Mouse (Mus musculus) stomach, embryonic 16.5 days (tissue): ENCODE data around the gene Calcoco2. TPM values are rescaled to one million over a fixed set of nuclear protein-coding genes. Genes with fewer than 3 reads are reported as not detected.

Source experiments
- ATAC-seq: fragments of 200-750 bp; cut with Nextera tagmentation; 2 replicates; pipeline ENCODE4 v1.8.0; 2017; ENCODE audit warnings: moderate number of reproducible peaks, moderate TSS enrichment; ENCODE audit not compliant: insufficient read depth, low FRiP score
- H3K27ac ChIP-seq: fragments of 300-500 bp; sonication (generic); 2 replicates; pipeline ENCODE4 v1.5.1; 2014; ENCODE audit warnings: low read length
- H3K27me3 ChIP-seq: fragments of 300-500 bp; sonication (generic); 2 replicates; pipeline ENCODE4 v1.6.1; 2014; ENCODE audit warnings: low read length, control low read depth, mixed read lengths; ENCODE audit not compliant: control insufficient read depth, insufficient read depth
- H3K36me3 ChIP-seq: fragments of 300-500 bp; sonication (generic); 2 replicates; pipeline ENCODE4 v1.6.1; 2014; ENCODE audit warnings: low read length; ENCODE audit not compliant: control insufficient read depth, insufficient read depth
- H3K4me1 ChIP-seq: fragments of 300-500 bp; sonication (generic); 2 replicates; pipeline ENCODE4 v1.6.1; 2014; ENCODE audit warnings: low read length, control low read depth, mixed read lengths; ENCODE audit not compliant: control insufficient read depth, insufficient read depth
- H3K4me2 ChIP-seq: fragments of 300-500 bp; sonication (generic); 2 replicates; pipeline ENCODE4 v1.6.1; 2014; ENCODE audit warnings: low read depth, low read length, mixed read lengths
- H3K4me3 ChIP-seq: fragments of 300-500 bp; sonication (generic); replicated peaks from 2 replicates; pipeline ENCODE4 v1.5.1; 2014; ENCODE audit warnings: mild to moderate bottlenecking, low read length
- H3K9ac ChIP-seq: fragments of 300-500 bp; sonication (generic); 2 replicates; pipeline ENCODE4 v1.6.1; 2014; ENCODE audit warnings: low read length
- H3K9me3 ChIP-seq: fragments of 300-500 bp; sonication (generic); replicated peaks from 2 replicates; pipeline ENCODE4 v1.6.1; 2016; ENCODE audit warnings: low read length, control low read depth; ENCODE audit not compliant: control insufficient read depth
- WGBS: fragments of 180-500 bp; shearing (Covaris S2); extraction: QIAGEN DNeasy Blood & Tissue Kit; methylation state at CpG from one replicate; pipeline ENCODE4 v1.1.7; 2014; 5-methylcytosine and 5-hydroxymethylcytosine counted together
- polyA plus RNA-seq: library from polyadenylated mRNA; unstranded; fragments of >200 nt; fragmentation: Nextera tagmentation; extraction: Ambion mirVana; gene quantifications from 2 replicates; pipeline ENCODE4 v1.2.1, GENCODE M21; 2015

The Calcoco2 gene
- polyA plus RNA-seq, 1 experiment from 2014 or later: 0.25 TPM

GRCm38 (mm10) chr11:96093361-96093760, 18.4 kb downstream of the Calcoco2 start:
- ATAC-seq: no peak
- Histone ChIP-seq H3K4me1 (peaks cover 7% of the 10 kb centered on the region; the same call in 1 of the 2 replicates), H3K27ac (no peak overlapping the region), H3K4me3 (no peak overlapping the region), H3K9me3 (no peaks in the 10 kb centered on the region), H3K9ac (no peak overlapping the region), H3K27me3 (no peaks in the 10 kb centered on the region), H3K36me3 (no peaks in the 10 kb centered on the region), H3K4me2 (no peak overlapping the region)
- WGBS: 9% methylated on average over 3 of the region's 3 CpGs

DNA sequence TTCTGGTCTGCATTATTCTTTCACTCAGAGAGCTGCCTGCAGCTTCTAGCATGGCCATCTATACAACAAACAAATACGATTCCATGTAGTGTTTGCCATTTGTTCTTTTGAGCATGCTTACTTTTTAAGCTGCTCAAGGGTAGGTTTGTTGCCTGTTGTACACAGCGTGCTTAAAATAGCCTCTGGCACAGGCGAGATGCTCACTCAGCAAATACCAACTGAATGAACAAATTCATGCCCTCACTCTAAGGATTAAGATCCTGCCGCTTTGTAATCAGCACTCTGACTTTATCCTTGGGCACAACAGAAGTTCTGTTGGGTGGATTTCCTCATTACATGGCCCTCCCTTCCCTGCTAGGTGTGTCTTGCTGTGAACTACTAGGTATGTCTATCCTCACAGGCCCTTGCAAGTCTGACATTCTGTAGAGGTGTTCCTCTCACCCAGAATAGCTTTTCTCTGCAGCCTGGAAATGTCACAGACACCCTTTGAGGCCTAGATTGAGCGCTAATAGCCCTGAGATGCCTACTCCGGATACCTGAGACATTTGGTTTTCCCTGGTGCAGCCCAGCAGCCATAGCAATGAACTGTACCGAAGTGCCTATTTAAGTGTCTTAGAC, 19.0 kb downstream of the Calcoco2 start:
- Histone ChIP-seq H3K4me2 (no peak overlapping the region), H3K4me3 (no peak overlapping the region), H3K36me3 (no peaks in the 10 kb centered on the region), H3K4me1 (peaks cover 7% of the 10 kb centered on the region; the same call in 1 of the 2 replicates), H3K9ac (no peak overlapping the region), H3K9me3 (0 out of 2 replicates have a peak, but pooled peaks cover 5% of the 10 kb centered on the region), H3K27me3 (no peaks in the 10 kb centered on the region), H3K27ac (no peak overlapping the region)
- ATAC-seq: no peak
- 38% methylated on average over 7 of the region's 7 CpGs for WGBS

DNA sequence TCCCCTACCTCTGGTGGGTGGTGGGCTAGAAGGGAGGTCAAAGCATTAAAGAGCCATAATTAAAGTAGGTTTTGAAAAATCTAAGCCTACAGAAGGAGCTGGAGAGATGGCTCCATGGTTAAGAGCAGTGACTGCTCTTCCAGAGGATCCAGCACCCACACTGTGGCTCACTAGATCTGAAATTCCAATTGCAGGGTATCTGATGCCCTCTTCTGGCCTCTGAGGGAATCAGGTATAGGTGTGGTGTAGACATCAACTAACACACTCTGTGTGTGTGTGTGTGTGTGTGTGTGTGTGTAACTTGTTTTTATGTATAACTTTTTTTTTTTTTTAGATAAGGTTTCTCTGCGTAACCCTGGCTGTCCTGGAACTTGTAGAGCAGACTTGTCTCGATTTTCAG, 20.7 kb downstream of the Calcoco2 start:
- H3K4me1 ChIP-seq: no peaks in the 10 kb centered on the region
- ATAC-seq: peak; percentile 56; the same call in 1 of the 2 replicates
- no peak overlapping the region for H3K9ac ChIP-seq
- H3K27me3 ChIP-seq: no peaks in the 10 kb centered on the region
- H3K4me2 ChIP-seq: no peak overlapping the region
- H3K27ac ChIP-seq: no peak overlapping the region
- WGBS: 65% methylated on average over 2 of the region's 2 CpGs
- 0 out of 2 replicates have a peak, but pooled peaks cover 5% of the 10 kb centered on the region for H3K9me3 ChIP-seq
- H3K36me3 ChIP-seq: no peaks in the 10 kb centered on the region
- H3K4me3 ChIP-seq: no peak overlapping the region

GRCm38 (mm10) chr11:96087981-96088380, 23.8 kb downstream of the Calcoco2 start:
- Histone ChIP-seq H3K36me3 (no peaks in the 10 kb centered on the region), H3K9ac (no peak overlapping the region), H3K27me3 (peaks cover 5% of the 10 kb centered on the region; the same call in 1 of the 2 replicates), H3K4me1 (no peaks in the 10 kb centered on the region), H3K4me2 (no peak overlapping the region), H3K9me3 (0 out of 2 replicates have a peak, but pooled peaks cover 5% of the 10 kb centered on the region), H3K4me3 (no peak overlapping the region), H3K27ac (no peak overlapping the region)
- 85% methylated on average over 6 of the region's 6 CpGs for WGBS
- ATAC-seq: no peak

- no peak for ATAC-seq
- WGBS: 69% methylated on average over 3 of the region's 3 CpGs
- no peak overlapping the region for H3K4me3 ChIP-seq
- H3K4me2 ChIP-seq: no peak overlapping the region
- no peaks in the 10 kb centered on the region for H3K4me1 ChIP-seq
- no peaks in the 10 kb centered on the region for H3K9me3 ChIP-seq
- no peak overlapping the region for H3K27ac ChIP-seq
- no peaks in the 10 kb centered on the region for H3K36me3 ChIP-seq
- H3K9ac ChIP-seq: no peak overlapping the region
- peaks cover 5% of the 10 kb centered on the region; the same call in 1 of the 2 replicates for H3K27me3 ChIP-seq
These were observed 29.1 kb downstream of the Calcoco2 start for GRCm38 (mm10) chr11:96082682-96083081.

GRCm38 (mm10) chr11:96080736-96081135, 31.0 kb downstream of the Calcoco2 start:
- H3K4me2 ChIP-seq: no peak overlapping the region
- no peak overlapping the region for H3K27ac ChIP-seq
- WGBS: 75% methylated on average over 5 of the region's 5 CpGs
- H3K4me1 ChIP-seq: no peaks in the 10 kb centered on the region
- H3K9me3 ChIP-seq: no peaks in the 10 kb centered on the region
- no peak overlapping the region for H3K9ac ChIP-seq
- peaks cover 5% of the 10 kb centered on the region; the same call in 1 of the 2 replicates for H3K27me3 ChIP-seq
- no peak overlapping the region for H3K4me3 ChIP-seq
- H3K36me3 ChIP-seq: no peaks in the 10 kb centered on the region
- no peak for ATAC-seq

DNA sequence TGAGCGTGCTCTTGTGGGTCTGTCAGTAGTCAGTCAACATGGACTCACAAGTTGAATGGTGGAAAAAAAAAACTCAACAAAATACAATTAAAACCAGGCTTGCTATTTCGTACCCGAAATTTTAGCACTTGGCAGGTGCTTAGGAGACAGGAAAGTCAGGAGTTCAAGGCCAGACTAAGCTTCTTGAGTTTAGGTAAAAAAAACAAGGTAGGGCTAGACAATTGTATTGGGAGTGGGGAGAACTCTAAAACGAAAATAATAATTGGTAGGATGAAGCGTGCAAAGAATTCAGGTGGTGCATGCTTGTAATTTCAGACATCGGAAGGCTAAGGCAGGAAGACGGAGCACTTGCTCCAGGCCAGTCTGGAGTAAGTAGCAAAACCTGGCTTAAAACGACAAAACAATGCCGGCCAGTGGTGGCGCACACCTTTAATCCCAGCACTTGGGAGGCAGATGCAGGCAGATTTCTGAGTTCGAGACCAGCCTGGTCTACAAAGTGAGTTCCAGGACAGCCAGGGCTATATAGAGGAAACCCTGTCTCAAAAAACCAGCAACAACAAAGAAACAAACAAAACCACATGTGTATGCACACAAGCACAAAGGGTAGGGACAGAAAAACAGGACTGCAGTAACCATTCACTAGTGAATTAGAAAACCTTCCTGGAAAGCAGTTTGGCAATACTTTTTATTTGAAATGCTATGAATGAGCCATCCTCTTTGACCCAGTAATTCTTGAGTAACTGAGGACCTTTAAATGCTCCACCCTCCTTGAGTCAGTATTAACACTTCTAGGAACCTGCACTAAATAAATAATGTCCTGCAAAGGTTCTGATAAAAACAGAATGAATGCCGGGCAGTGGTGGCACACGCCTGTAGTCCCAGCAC, 35.3 kb downstream of the Calcoco2 start:
- Histone ChIP-seq H3K9me3 (no peaks in the 10 kb centered on the region), H3K4me1 (peaks cover 13% of the 10 kb centered on the region; the same call in 1 of the 2 replicates), H3K27me3 (no peaks in the 10 kb centered on the region), H3K36me3 (no peaks in the 10 kb centered on the region), H3K4me3 (peak overlapping the region; percentile 42), H3K27ac (peak overlapping the region; percentile 82), H3K4me2 (peak overlapping the region; percentile 59), H3K9ac (peak overlapping the region; percentile 52; the same call in 1 of the 2 replicates)
- 57% methylated on average over 13 of the region's 13 CpGs for WGBS
- no peak for ATAC-seq

DNA sequence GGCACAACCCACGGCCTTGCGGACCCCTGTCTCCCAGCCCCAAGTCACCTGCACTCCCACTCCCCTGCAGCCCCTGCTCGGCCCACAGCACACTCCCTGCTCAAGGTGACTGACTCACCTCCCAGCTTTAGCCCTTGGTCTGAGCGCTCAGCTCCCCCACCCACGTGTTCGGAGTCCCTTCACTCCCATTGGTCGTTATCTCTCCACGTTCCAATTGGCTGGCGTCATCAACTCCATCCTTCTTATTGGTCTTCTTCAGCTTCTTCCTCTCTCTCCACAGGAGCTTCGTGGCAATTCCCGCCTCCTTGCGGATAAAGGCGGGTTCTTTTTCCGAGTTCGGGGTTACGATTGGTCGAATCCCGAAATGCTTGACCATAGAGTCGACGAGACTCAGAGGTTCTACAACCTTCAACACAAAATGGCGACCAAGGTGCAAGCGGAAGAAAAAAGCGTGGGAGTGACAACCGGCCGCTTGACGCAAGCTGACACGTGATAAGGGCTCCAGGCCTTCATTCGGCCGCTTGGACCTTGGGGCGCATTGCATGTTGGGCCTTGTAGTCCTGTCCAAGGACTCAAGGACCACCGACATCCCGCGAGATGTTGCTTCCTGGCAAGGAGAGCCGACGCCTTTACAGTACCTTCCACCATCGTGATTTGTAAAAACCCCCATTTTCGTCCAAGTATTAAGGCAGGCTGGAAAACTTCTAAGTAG, 36.1 kb downstream of the Calcoco2 start, which contains the start of gene Atp5g1:
TSS of gene Atp5g1 (minus strand) at position 162 of the 712 bp plus-strand sequence.
- Histone ChIP-seq H3K4me2 (peak within 1 kb of the TSS; percentile 71), H3K27ac (peak within 1 kb of the TSS; percentile 82), H3K36me3 (no peaks in the 10 kb centered on the region), H3K9me3 (no peaks in the 10 kb centered on the region), H3K27me3 (no peaks in the 10 kb centered on the region), H3K9ac (peak within 1 kb of the TSS; percentile 88), H3K4me1 (peaks cover 13% of the 10 kb centered on the region; the same call in 1 of the 2 replicates), H3K4me3 (peak within 1 kb of the TSS; percentile 79)
- WGBS: 1% methylated on average over 37 of the region's 37 CpGs
- peak; percentile 96 for ATAC-seq
